Mouse (Mus musculus): ENCODE measurements around the gene Cd28.

The Cd28 gene

DNA sequence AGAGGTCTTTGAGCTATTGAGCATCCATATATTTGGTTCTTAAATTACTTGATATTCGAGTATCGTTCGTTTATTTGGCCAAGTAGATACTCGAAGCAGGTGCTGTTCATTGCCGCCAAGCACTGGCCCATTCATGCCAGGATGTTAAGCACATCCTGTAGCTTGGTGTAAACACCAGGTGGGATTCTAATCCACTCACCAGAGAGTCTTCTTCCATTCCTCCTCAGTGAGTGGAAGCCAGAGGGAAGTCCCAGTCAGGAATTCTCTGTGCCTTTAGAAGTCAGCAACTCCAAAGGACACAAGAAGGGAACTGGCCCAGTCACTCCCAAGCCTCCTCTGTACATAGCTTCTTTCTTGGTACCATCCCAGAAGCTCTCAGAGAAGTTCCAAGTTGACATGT, at the start of gene Cd28:
TSS of gene Cd28 (plus strand) at position 234 of the 400 bp plus-strand sequence.
- DNase-seq (ENCODE audit: low spot score in 2 of 2), result no peak

DNA sequence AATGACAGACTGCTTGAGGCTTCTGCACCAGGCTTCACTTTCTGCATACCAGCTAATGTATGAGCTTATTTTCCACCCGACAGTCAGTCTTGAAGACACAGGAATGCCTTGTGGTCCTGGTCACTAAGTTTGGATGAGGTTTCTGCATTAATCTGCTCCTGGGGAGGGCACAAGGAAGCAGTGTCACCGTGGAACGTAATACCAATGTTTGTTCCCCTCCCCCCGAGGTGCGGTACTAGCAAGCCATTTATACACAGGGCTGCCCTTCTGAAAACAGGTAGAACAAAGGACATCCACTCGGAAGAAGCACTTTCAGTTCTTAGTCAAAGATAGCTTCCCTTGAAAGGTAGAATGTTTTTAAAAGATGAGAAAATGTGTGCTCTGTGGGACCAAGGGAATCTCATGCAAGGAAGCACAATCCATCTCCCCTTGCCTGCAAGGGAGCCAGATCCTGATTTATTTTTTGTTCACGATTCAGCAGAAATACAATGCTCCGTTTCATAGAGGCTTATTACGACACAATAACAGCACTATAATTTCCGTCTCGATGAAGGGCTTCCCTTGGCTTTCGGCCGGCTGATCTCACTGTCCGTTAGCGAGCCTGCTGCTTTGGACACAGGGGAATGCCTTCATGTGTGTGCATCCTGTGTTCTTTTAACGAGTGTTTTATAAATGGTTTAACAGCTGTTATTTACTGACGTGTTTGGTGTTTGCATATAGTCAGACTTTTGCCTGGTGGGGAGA, 48.6 kb upstream of the Cd28 start:
- DNase-seq (ENCODE audit: low spot score in 2 of 2), result peak in 1 of 2 experiments; percentile 9

DNA sequence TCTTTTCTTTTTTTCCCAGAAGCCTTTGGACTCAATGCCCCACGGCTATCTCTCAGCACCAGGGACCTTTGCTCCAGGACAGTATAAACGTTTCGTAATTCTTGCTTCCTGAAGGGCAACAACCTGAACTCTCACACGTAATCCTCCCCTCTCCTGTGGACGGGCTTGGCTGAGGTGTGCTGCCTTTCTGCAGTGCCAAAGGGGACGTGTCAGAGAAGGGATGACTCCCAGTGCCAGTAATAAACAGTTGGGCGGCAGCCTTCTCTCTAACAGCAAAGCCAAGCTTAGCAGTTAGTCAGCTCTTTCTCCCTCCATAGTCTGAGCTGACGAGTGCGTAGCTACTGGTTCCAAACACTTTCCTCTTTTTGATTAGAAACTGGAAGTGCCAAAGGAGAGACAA, 47.6 kb upstream of the Cd28 start:
- no peak for DNase-seq (ENCODE audit: low spot score in 2 of 2)

DNA sequence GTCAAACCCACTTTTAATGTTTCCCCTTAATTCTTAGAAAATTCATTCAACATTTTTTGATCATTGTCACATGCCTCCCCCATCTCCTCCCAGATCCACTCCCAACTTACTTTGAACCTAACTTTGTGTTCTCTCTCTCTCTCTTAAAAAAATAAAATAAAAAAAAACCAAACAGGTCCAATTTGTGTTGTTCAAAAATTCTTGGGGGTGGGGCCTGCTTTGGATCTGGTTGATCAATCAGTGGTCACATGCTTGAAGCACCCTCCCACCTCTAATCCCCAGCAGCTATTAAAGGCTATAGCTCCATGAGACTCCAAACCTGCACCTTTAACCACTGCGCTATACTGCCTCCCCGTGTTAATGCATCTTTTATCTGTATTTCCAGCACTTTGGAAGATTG, 46.9 kb upstream of the Cd28 start:
- no peak for DNase-seq (ENCODE audit: low spot score in 2 of 2)

DNA sequence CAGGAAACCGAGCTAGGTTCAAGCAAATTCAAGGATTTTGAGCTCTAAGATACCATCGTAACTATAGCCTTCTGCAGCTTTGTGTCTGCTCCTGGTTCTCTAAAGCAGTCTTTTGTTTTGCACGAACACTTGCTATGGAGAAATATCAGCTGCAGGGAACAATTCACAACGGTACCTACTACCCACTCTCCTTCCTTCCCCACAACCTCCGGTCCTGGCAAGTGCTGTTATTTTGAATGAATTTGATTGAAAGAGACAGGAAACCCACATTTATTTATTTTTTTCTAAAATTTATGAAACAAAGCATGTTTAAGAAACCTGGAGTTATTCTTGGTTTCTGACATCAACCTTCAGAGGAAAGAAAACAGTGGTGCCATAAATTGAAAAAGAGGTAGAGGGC, 46.4 kb upstream of the Cd28 start:
- DNase-seq (ENCODE audit: low spot score in 2 of 2), result no peak

DNA sequence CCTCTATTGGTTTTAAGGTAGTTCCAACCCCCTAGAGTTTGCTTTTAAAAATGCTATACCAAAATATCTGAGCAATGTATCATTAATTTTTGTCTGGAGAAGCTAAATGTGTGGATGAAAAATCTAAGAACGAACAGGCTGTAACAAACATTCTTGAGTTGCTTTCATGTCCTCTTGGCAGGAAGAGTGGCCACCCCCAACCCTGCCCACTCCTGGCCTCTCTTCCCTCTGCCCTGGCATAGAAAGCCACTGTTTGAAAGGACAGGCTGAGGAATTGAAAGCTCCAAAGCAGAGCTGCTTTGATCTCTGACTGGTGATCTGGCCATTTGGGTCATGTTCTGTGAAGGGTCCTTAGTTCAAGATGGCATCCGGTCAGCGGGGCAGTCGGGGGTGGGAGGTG, 32.8 kb upstream of the Cd28 start:
- no peak for DNase-seq (ENCODE audit: low spot score in 2 of 2)

DNA sequence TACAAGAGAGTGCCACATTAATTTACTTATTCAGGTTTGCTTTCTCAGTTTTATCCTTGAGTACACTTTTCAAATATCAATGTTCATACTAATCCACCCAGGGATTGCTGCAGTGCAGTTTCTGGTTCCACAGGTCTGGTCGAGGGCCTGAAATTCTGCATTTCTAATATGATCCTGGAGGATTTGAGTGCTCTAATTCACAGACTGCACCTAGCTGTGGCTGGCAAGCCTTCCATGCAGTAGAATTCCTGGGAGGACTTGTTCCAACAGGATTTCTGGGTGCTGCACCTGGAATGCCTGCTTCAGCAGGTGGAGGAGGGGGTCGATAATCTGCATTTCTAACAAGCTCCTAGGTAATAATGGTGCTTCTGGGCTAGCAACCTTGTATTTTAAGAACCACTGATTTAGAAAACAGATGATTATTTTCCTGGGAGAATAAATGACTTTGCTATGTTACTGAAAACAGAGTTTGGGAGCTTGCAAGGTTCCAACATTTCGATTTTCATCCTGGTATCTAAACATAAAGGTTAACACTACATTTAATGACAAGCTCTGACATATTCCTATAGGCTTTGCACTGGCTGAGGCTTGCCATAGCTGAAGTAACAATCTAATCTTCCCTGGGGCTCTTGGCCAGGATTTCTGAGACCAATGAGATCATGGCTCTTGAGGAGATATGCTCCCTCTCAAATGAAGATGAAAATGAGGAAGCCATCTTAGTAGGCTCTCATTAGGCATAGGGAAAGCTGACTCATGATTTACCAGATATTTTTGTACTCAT, 20.3 kb upstream of the Cd28 start:
- DNase-seq (ENCODE audit: low spot score in 2 of 2), result no peak

DNA sequence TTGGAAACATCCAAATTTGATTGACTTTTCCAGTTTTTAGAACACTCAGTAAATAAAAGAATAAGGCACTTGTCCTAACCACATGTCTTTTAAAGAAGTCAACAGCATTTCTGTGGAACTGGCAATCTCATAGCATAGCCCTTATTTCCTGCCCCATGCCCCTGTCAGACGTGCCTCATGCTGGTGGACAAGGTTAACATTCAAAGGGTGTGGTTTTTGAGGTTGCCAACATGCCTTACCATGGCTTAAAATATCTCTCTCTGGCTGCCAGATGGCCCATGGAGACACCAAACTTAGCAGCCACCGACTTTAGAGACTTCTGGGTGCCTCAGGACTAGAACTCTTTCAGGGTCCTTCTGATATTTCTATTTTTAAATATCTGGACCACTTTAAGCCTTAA, 14.0 kb upstream of the Cd28 start:
- no peak for DNase-seq (ENCODE audit: low spot score in 2 of 2)

DNA sequence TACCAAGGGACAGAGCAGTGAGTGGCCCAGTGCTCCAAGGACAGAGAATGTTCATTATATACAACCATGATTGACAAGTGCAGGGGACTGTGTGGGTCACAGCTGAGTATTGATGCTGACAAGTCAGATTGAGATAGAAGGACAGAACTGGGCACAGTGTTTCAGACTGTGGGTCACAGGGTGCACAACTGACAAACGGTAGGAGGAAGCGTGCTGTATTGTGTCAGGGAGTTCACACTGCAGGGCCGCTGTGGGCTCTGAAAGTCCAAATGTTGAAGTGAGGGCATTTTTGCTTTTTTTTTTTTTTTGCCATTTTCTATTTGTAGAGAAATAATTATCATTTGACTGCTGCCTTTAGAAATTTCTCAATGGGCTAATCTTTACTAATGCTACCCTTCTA, 3.4 kb upstream of the Cd28 start:
- DNase-seq (ENCODE audit: low spot score in 2 of 2), result no peak

DNA sequence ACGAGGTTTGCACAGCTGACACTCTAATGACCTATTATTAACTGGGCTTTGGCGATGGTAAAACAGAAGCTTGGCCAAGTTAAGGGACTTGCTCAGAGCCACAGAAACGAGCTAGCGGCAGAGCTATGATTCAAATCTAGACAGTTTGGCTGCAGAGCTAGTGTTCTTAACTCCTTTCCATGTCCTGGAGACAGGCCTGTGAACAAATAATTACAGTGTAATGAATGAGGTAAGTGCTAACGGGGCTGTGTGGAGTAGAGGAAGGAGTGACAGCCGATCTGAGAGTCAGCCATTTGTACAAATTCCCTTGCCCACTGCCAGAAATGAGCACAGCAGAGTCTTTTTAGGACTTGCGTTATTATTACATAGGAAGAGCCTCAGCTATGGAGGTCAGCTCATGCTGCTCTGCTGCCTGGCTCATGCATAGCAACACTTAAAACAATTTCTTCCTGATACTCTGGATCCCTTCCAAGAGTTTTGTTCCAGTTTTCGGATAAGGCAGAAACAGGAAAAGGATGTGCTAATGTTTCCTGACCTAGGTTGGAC, 876 bp upstream of the Cd28 start:
- DNase-seq (ENCODE audit: low spot score in 2 of 2), result no peak

DNA sequence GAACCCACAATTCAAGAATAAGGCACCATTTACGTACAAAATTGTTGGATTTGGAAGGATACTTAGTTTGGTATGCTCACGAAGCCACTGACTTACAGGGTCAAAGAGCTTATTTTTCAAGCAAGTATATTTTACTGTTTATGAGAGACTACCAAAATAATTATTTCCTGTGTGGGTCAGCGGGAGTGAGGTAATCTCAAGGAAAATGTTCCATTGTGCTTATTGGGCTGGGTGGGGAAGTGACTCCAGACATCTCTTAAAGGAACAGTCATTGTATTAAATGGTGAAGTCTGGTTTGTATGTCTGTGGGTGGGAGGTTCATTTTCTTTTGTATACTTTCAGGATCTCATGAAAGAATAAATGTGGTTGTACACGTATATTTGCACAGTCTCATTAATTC, 2.0 kb downstream of the Cd28 start:
- no peak for DNase-seq (ENCODE audit: low spot score in 2 of 2)

DNA sequence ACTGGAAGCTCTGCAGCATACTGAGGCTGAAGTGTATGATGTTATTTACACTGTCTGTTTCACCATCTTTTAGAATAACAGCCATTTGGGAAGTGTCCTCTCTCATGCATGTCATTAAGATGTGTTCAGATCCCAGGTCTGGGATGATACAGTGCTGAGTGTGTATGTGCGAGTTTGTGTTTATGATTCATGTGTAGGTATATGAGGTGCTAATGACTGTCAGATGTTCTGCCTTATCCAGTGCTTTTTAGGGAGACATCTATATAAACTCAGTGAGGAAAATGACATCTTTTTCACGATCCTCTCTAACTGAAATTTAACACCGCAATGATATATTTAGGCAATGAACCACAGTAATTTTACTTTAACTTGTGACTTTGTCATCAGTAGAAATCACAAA, 7.0 kb downstream of the Cd28 start:
- no peak for DNase-seq (ENCODE audit: low spot score in 2 of 2)

DNA sequence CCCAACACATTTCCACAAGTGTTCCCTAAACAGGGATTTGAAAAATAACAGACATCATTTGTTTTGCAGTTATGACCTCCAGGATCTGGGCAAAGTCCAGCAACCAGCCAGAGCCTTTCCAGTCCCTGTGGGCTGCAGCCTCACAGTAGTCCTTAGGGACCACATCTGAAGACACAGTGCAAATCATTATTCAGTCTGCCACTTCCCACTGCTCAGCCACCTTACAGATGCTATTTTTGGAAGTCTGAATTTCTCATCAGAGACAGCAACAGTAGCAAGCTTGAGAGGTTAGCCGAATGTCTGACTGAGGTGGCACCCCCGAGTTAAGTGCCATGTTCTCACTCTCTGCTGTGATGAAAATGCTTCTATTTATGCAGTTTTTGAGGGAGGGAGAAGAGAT, 15.3 kb downstream of the Cd28 start:
- no peak for DNase-seq (ENCODE audit: low spot score in 2 of 2)

DNA sequence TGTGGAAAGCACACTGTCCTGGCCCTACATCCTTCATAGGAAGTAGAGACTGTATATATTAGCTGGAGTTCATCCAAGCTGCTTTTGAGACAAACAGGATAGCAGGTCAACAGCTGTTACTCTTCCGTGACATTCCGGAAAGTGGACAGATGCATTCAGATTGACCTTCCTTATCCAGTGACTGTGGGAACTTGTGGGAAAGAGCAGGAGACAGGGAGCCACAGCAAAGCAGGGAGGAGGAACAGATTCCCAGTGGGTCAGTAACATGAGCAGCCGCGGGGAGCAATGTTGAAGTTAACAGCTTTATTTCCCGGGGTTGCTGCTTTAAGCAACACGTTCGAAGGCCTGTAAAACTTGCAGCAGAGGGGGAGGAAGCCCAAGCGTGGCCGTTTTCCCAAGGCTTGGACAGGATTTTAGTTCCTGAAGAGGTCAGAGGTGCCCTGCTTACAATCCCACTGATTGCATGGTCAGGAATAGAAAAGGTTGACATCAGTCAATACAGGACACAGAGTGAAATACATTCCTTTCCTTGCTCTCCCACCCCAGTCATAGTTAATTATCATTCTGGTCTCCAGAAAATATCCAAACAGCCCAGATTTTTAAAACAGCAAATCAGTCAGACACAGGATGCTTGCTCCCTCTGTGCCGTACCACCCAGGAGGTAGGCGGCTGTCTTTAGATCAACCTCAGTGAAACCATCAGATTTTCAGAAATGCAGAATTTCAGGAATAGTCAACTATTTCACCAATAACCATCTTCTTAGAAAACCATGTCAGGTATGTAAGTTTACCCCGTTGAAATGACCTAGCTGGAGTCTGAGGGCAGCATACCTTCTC, 18.7 kb downstream of the Cd28 start:
- DNase-seq (ENCODE audit: low spot score in 2 of 2), result no peak

DNA sequence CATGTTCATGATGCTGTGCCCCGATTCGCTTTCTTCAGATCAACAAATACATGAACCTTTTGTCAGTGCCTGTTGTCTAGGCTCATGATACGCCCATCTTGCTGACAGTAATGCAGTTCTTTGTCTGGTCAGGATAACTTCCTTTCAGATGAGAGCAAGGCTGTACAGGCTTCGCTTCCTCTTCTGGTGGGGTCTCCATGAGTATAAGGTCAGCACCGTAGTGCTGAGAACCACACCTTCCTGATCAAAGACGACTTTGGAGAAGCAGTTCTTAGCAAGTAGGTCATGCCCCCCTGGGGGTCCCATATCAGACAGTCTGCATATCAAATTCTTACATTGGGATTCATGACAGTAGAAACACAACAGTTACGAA, 19.3 kb downstream of the Cd28 start:
- no peak for DNase-seq (ENCODE audit: low spot score in 2 of 2)

DNA sequence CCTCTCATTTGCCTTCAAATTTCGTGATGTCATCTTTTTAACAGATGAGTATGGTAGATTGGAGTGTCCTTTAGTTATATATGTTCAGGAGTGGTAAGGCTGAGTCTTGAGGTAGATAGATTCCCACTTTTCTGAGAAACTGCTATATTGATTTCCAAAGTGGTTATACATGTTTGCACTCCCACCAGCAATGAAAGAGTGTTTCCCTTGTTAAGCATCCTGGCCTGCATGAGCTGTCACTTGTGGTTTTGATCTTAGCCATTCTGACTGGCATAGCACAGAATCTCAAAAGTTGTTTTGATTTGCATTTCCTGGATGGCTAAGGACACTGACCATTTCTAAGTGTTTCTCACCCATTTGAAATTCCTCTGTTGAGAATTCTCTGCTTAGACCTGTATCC, 27.7 kb downstream of the Cd28 start:
- DNase-seq (ENCODE audit: low spot score in 2 of 2), result no peak

DNA sequence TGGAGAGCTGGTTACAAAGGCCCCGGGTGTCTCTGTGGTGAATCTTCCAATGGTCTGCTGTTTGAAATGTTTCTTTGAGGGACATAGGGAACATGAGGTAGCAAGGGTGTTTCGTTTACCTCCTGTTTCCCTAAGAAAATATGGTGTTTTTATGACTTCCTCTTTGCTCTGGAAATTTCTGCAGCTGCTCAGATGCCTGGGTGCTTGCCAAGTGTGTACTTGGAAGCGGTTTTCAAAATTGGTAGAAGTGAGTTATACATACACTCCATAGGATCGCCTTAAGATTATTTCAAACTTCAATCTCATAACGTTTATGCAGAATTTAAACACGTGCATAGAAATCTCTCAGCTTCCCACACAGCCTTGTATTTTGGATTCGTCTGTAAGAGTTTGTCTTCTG, 29.1 kb downstream of the Cd28 start:
- DNase-seq (ENCODE audit: low spot score in 2 of 2), result no peak

DNA sequence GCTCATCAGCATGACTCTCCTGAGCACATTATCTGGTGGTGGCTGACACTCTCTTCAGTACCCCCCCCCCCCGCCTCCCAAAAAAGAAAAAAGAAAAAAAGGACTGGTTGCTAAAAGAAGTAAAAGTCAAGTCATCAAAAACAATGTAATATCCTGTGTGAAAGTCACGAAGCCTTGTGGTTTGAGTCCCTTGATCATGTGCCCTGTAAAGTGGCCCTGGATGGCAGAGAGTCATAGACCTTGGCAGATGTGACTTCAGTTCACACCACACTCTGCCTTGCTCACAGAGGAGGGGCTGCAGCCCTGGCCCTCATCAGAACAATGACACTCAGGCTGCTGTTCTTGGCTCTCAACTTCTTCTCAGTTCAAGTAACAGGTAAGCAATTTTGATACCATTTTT, 29.6 kb downstream of the Cd28 start:
- no peak for DNase-seq (ENCODE audit: low spot score in 2 of 2)

DNA sequence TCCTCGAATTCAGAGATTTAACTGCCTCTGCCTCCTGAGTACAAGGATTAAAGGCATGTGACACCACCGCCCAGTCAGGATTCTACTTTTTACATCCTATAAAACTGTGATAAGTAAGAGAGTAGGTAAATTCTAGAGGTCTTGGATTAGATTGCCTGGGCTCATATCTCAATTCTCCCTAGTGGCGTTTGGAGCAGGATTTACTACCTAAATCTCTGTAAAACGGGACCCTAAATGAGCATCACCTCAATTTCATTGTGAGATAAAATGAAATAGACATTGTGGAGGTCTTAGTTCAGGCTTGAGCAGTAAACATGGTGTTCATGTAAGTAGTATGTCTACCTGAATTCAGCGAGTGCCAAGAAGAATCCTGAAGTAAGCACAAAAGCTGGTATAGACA, 30.3 kb downstream of the Cd28 start:
- no peak for DNase-seq (ENCODE audit: low spot score in 2 of 2)

DNA sequence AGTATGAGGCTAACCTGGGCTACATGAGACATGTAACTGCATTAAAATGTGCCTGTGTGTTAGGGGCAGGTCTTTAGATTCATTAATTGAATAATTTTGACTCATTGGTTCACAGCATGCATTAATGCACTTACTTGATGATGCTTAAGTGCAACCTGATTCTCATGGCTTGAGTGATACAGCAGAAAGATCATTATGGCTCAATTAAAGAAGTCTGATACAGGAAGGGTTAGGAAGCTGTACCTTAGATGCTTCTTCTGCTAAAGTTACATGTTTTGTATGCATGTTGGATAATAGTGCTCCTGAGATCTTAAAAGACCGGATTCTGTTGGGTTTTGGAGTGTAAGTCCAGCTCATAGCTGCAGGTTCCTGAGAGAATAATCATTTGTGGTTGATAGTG, 31.7 kb downstream of the Cd28 start:
- no peak for DNase-seq (ENCODE audit: low spot score in 2 of 2)

DNA sequence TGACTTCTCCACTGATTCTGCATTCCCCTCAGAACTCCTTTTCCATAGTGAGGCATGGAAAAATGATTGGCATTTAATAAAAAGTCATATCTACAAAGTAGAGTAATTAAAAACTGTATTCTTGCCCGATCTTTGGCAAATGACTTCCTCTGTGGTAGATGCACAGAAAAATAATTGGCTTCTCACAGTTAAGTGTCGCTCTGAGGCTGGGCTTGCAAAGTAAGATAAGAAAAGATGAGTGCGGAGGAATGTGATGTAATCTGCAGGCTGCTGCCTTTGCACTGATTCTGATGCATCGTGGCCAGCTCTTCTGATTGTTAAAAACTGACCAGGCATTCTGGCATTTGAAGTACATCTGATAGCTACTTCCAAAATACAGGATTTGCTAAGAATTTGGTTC, 32.3 kb downstream of the Cd28 start:
- DNase-seq (ENCODE audit: low spot score in 2 of 2), result no peak

DNA sequence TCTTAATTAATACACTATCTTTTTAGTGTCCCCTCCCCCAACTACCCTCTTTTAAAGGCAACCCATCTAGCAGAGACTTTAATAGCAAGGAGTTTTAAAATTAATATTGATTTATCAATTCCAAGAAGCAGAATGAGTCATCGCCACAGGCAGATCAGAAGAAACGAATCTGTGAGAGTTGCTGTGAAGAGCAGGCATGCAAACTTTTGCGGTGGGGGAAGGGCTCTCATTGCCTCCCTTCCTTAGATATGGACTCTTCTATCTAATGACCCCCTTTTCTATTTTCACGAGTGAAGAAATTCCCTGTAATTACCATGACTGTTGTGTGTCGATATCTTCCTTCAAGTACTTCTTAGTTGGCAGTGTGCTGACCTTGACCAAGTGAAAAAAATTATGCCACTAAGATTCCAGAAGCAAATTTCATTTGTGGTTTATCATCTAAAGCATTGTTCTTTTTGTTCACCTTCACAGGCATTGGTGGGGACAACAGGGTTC, 32.8 kb downstream of the Cd28 start:
- DNase-seq (ENCODE audit: low spot score in 2 of 2), result no peak
